Mouse (Mus musculus) brown adipose tissue, adult 24 weeks (tissue): ENCODE results near the gene Fbxo41. TPM values are rescaled to one million over a fixed set of nuclear protein-coding genes. Genes with fewer than 3 reads are reported as not detected.
A peak's percentile ranks its signal among the peaks of the same experiment; 100 is the strongest.

Source experiments
- H3K27ac ChIP-seq: fragments of 200-500 bp; replicated peaks from 2 replicates; pipeline ENCODE4 v1.5.1; 2012; ENCODE audit warnings: low read depth, mild to moderate bottlenecking, low read length
- H3K4me1 ChIP-seq: fragments of 200-500 bp; 2 replicates; pipeline ENCODE4 v1.6.1; 2012; ENCODE audit warnings: low read length, mixed read lengths; ENCODE audit not compliant: control insufficient read depth, insufficient read depth, insufficient read length
- H3K4me3 ChIP-seq: fragments of 200-500 bp; 2 replicates; pipeline ENCODE4 v1.5.1; 2012; ENCODE audit warnings: low read depth, mild to moderate bottlenecking, low read length, moderate library complexity; ENCODE audit not compliant: insufficient read depth
- polyA plus RNA-seq: library from polyadenylated mRNA; stranded (reverse); fragments of >200 nt; gene quantifications from 2 replicates; pipeline ENCODE4 v1.2.4, GENCODE M21; 2012; ENCODE audit not compliant: missing spikeins, insufficient read depth, insufficient read length

Fbxo41 gene
- polyA plus RNA-seq: not detected in 2 replicates

DNA sequence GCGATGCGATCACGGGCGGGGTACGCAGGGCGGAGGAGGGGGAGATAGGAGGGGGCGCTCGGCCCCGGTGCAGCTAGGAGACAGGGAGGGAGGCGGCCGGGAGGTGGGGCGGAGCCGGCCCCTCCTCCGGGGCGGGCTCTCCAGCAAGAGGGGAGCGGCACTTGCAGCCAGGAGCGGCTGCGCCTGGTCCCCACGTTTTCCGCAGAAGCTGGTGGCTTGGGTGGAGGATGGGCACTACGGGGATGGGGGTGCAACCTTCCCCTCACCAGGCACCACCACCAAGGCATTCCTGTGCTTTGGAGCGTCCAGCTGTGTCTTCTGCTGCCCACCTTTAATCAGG lies at the start of gene Fbxo41:
TSS of gene Fbxo41 (minus strand) at position 84 of the 340 bp plus-strand sequence.
- H3K27ac ChIP-seq: no peak within 1 kb of the TSS
- H3K4me3 ChIP-seq: peak within 1 kb of the TSS; percentile 33
- no peaks in the 10 kb centered on the region for H3K4me1 ChIP-seq

DNA sequence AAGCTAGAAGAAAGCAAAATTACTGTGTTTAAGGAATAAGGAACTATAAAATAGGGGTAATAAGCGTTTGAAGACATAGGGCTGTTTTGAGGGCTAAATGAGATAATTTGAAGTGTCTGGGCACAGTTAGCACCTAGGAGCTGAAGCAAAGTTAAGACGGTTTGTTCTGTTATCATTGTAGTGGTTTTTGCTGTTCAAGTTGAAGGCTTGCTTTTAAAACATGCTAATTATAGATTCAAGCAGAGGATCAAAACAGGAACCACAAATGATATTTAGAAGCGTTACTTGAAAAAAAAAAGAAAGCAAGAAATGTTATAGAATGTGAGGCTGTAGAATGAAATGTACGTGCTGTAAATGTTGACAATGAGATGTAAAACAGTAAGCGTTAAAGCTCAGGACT lies 44.8 kb upstream of the Fbxo41 start:
- H3K4me3 ChIP-seq: no peak overlapping the region

GRCm38 (mm10) chr6:85544251-85544881 lies 41.6 kb upstream of the Fbxo41 start:
- Histone ChIP-seq H3K4me1 (no peaks in the 10 kb centered on the region), H3K27ac (no peak overlapping the region), H3K4me3 (no peak overlapping the region)

More for the DNA sequence above, 44.8 kb upstream of the Fbxo41 start:
- Histone ChIP-seq H3K4me1 (no peaks in the 10 kb centered on the region), H3K27ac (no peak overlapping the region)

DNA sequence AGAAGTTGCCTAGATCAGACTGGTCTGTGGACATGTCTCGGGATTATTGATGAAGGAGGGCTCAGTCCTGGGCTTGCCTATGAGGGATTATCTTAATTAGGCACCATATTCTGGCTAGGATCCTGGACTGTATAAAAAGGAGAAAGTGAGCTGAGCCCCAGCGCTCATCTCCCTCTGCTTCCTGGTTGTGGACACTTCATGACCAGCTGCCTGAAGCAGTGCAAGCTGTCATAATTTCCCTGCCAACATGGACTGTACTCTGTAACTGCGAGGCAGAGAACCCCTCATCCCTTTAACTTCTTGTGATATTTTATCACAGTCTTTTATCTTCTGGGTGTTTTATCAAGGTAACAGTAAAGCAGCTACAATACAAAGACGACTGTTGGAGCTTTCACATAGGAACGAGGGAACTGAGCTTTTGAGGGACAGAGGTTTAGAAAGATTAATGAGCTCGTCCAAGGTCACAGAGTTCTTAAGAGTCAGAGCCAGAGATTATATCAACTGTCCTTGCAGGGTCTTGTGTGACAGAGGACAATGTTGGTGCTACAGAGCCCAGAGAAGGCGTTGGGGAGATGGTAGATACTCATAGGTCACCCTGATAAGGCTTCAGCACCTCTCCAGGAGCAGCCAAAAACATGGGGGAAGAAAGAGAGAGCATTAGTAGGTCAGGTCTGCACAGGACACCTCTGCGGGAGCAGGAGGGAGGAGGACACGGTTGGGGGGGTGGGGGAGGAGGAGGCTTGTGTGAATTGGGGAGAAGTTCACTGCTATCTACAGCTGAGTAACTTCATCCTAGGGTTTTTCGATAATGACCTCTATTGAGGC lies 40.8 kb upstream of the Fbxo41 start:
- Histone ChIP-seq H3K4me1 (no peaks in the 10 kb centered on the region), H3K27ac (no peak overlapping the region), H3K4me3 (no peak overlapping the region)

- H3K4me1 ChIP-seq: no peaks in the 10 kb centered on the region
- no peak overlapping the region for H3K4me3 ChIP-seq
- H3K27ac ChIP-seq: no peak overlapping the region
Measured at GRCm38 (mm10) chr6:85522825-85523224, 20.0 kb upstream of the Fbxo41 start.

- no peak overlapping the region for H3K4me3 ChIP-seq
- H3K27ac ChIP-seq: no peak overlapping the region
- H3K4me1 ChIP-seq: no peaks in the 10 kb centered on the region
Measured at GRCm38 (mm10) chr6:85522026-85522425, 19.2 kb upstream of the Fbxo41 start.

GRCm38 (mm10) chr6:85518091-85518693 lies 15.4 kb upstream of the Fbxo41 start:
- H3K4me1 ChIP-seq: no peaks in the 10 kb centered on the region
- H3K27ac ChIP-seq: no peak overlapping the region
- no peak overlapping the region for H3K4me3 ChIP-seq

DNA sequence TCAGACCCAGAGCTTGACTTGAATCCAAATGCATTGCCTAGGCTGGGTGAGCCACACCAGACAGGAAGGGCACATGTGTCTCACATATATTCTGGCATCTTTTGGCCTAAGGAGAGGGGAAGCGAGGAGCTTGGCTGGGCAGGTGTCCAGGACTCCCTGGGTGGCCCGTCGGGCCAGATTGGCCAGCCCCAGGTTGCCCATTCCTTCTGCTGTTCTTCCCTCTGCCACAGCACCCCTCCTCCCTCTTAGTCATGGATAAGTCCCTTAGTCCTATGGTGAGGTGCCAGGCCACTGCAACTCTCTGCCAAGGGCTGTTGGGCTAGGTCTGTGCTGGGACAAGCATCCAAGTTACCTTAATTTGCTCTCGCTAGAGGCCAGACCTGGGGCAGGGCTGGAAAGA lies 13.1 kb upstream of the Fbxo41 start:
- Histone ChIP-seq H3K4me3 (no peak overlapping the region), H3K27ac (no peak overlapping the region), H3K4me1 (no peaks in the 10 kb centered on the region; the same call in 1 of the 2 replicates)

DNA sequence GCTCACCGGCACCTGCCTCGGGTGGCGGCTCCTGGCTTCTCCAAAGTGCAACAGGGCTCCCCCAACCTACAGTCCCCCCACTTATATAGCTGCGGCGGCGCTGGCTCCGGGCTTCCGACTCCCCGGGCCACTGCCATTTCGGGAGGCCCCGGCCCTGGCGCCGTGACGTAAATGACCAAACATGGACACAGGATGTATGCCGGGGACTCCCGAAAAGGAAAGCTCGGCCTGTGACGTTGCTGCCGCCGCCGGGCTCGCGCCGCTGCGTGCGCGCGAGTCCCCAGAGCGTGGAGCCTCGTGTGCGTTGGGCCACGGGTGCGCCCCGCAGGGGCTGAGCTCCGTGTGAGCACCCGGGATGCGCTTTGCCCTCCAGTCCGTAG lies 10.7 kb upstream of the Fbxo41 start, which contains the start of gene Egr4:
TSS of gene Egr4 (minus strand) at position 59 of the 380 bp plus-strand sequence.
- Histone ChIP-seq H3K4me3 (peak within 1 kb of the TSS; percentile 38), H3K4me1 (no peaks in the 10 kb centered on the region; the same call in 1 of the 2 replicates), H3K27ac (no peak within 1 kb of the TSS)

- Histone ChIP-seq H3K4me3 (peak overlapping the region; percentile 38), H3K4me1 (no peaks in the 10 kb centered on the region; the same call in 1 of the 2 replicates), H3K27ac (no peak overlapping the region)
Measured at GRCm38 (mm10) chr6:85512577-85513530, 10.1 kb upstream of the Fbxo41 start.

GRCm38 (mm10) chr6:85512056-85512440 lies 9.3 kb upstream of the Fbxo41 start:
- no peaks in the 10 kb centered on the region; the same call in 1 of the 2 replicates for H3K4me1 ChIP-seq
- no peak overlapping the region for H3K4me3 ChIP-seq
- no peak overlapping the region for H3K27ac ChIP-seq

- Histone ChIP-seq H3K4me1 (no peaks in the 10 kb centered on the region; the same call in 1 of the 2 replicates), H3K27ac (no peak overlapping the region), H3K4me3 (no peak overlapping the region)
Measured at GRCm38 (mm10) chr6:85511286-85512055, 8.7 kb upstream of the Fbxo41 start.

DNA sequence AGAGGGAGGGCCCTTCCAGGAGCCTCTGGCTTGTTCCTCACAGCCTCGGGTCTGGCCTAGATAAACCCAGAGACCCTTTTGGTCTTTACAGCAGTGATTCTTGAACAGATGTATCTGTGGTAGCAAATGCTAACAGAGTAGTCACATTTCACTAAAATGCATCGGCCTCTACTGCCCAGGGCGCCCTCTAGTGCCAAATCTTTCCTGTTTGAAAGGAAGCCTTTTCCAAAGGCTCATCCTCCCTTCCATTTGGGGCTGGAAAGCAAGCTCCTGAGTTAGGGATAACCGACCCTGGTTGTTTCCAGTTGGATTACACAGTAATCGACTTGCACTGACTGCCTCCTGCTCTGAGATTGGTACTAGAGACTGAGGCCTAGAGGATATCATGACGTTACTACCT lies 7.7 kb upstream of the Fbxo41 start:
- H3K4me1 ChIP-seq: no peaks in the 10 kb centered on the region; the same call in 1 of the 2 replicates
- no peak overlapping the region for H3K27ac ChIP-seq
- H3K4me3 ChIP-seq: no peak overlapping the region

DNA sequence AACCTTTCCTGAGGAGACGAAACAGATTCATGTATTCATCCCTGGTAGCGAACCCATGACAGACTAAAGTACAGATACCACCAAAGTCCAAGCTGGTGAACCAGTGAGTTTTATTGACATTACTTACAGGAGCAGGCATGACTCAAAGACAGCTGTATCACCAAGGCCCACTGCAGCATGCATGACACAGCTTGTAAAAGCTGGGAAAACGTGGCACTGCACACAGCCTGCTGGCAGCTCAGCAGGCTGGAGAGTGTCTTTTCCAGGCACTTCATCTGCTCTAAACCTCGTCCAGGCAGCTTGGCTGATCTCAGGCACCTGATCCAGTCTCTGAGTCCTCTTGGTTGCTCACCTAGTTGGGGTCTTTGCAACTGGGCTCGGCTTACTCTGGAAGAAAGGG lies 5.8 kb upstream of the Fbxo41 start:
- H3K4me1 ChIP-seq: no peaks in the 10 kb centered on the region; the same call in 1 of the 2 replicates
- no peak overlapping the region for H3K4me3 ChIP-seq

More for the DNA sequence above, 5.8 kb upstream of the Fbxo41 start:
- no peak overlapping the region for H3K27ac ChIP-seq
